Mouse (Mus musculus): ENCODE results near the gene Cdc14b. TPM values are rescaled to one million over a fixed set of nuclear protein-coding genes. Genes with fewer than 3 reads are reported as not detected.

The Cdc14b gene
- polyA plus RNA-seq, 1 experiment from 2014 or later = 29.5 TPM

- 88% methylated on average over 6 of the region's 6 CpGs for WGBS (ENCODE audit: insufficient replicate concordance)
Measured at GRCm38 (mm10) chr13:64208146-64208545, 66.9 kb downstream of the Cdc14b start.

DNA sequence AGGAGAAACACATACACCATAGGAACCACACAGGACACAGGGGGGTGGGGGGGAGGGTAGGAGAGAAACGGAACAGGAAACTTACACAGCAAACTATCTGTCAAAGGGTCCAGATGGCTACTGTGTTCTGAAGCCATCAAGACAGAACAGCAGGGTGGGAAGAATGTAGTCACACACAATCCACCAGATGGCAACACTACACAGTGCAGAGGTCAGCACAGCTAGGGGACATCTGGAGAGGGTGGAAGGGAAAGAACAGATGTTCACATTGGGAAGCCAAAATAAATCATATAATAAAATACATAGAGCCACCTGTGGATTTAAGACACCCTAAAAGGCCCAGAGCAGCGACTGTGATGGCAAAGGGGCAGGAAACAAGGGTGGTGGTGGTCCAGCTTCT is 69.9 kb downstream of the Cdc14b start:
- Histone ChIP-seq H3K4me3 (ENCODE audit: low read depth, low read length) (no peak overlapping the region), H3K9ac (ENCODE audit: low read depth, low read length) (no peak overlapping the region), H3K27me3 (ENCODE audit: control insufficient read depth, insufficient read depth, low read length) (no peaks in the 10 kb centered on the region), H3K4me2 (no peak overlapping the region), H3K27ac (ENCODE audit: low read depth, low read length) (no peak overlapping the region), H3K36me3 (ENCODE audit: control insufficient read depth, insufficient read depth, low read length) (peaks cover 6% of the 10 kb centered on the region; the same call in 1 of the 2 replicates), H3K9me3 (replicated peaks; ENCODE audit: control insufficient read depth, low read length) (no peaks in the 10 kb centered on the region), H3K4me1 (ENCODE audit: control insufficient read depth, insufficient read depth, low read length) (no peaks in the 10 kb centered on the region)
- no peak for ATAC-seq (replicated peaks; ENCODE audit: insufficient number of reproducible peaks, low FRiP score, low TSS enrichment)
- 51% methylated on average over 2 of the region's 2 CpGs for WGBS (ENCODE audit: insufficient replicate concordance)

More at GRCm38 (mm10) chr13:64208146-64208545, 66.9 kb downstream of the Cdc14b start:
- H3K9me3 ChIP-seq (replicated peaks; ENCODE audit: control insufficient read depth, low read length) = no peaks in the 10 kb centered on the region
- no peak overlapping the region for H3K4me3 ChIP-seq (ENCODE audit: low read depth, low read length)
- ATAC-seq (replicated peaks; ENCODE audit: insufficient number of reproducible peaks, low FRiP score, low TSS enrichment) = no peak
- peaks cover 3% of the 10 kb centered on the region; the same call in 1 of the 2 replicates for H3K36me3 ChIP-seq (ENCODE audit: control insufficient read depth, insufficient read depth, low read length)
- H3K4me2 ChIP-seq = no peak overlapping the region
- no peaks in the 10 kb centered on the region for H3K27me3 ChIP-seq (ENCODE audit: control insufficient read depth, insufficient read depth, low read length)
- no peak overlapping the region for H3K27ac ChIP-seq (ENCODE audit: low read depth, low read length)
- H3K9ac ChIP-seq (ENCODE audit: low read depth, low read length) = no peak overlapping the region
- no peaks in the 10 kb centered on the region for H3K4me1 ChIP-seq (ENCODE audit: control insufficient read depth, insufficient read depth, low read length)

GRCm38 (mm10) chr13:64204726-64205125 is 70.4 kb downstream of the Cdc14b start:
- Histone ChIP-seq H3K27me3 (ENCODE audit: control insufficient read depth, insufficient read depth, low read length) (no peaks in the 10 kb centered on the region), H3K4me1 (ENCODE audit: control insufficient read depth, insufficient read depth, low read length) (no peaks in the 10 kb centered on the region), H3K36me3 (ENCODE audit: control insufficient read depth, insufficient read depth, low read length) (peaks cover 7% of the 10 kb centered on the region; the same call in 1 of the 2 replicates), H3K9ac (ENCODE audit: low read depth, low read length) (no peak overlapping the region), H3K4me3 (ENCODE audit: low read depth, low read length) (no peak overlapping the region), H3K9me3 (replicated peaks; ENCODE audit: control insufficient read depth, low read length) (no peaks in the 10 kb centered on the region), H3K27ac (ENCODE audit: low read depth, low read length) (no peak overlapping the region), H3K4me2 (no peak overlapping the region)
- ATAC-seq (replicated peaks; ENCODE audit: insufficient number of reproducible peaks, low FRiP score, low TSS enrichment) = no peak
- 52% methylated on average over 2 of the region's 2 CpGs for WGBS (ENCODE audit: insufficient replicate concordance)

DNA sequence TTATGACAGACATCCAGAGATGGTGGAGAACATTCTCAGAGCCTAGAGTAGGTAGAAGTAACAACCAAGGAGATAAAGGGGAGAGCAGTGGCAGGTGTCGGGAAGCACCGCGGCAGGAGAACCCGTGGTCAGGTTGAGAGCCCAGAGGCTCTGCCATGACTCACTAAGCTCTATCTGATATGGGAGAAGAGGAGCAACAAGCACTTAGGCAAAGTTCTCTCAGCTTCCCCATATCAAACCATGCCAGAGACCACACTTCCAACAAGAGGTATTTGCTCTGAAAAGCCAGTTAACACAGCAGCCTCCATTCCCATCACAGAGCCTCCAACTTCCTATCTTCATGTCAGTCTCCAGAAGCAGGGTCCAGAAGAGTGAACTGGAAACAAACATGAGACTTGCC is 74.2 kb downstream of the Cdc14b start:
- H3K4me3 ChIP-seq (ENCODE audit: low read depth, low read length) = no peak overlapping the region
- H3K9me3 ChIP-seq (replicated peaks; ENCODE audit: control insufficient read depth, low read length) = no peaks in the 10 kb centered on the region
- WGBS (ENCODE audit: insufficient replicate concordance) = 82% methylated on average over 4 of the region's 4 CpGs
- H3K4me1 ChIP-seq (ENCODE audit: control insufficient read depth, insufficient read depth, low read length) = no peaks in the 10 kb centered on the region
- no peak overlapping the region for H3K27ac ChIP-seq (ENCODE audit: low read depth, low read length)
- no peak overlapping the region for H3K9ac ChIP-seq (ENCODE audit: low read depth, low read length)
- H3K27me3 ChIP-seq (ENCODE audit: control insufficient read depth, insufficient read depth, low read length) = no peaks in the 10 kb centered on the region
- H3K4me2 ChIP-seq = no peak overlapping the region
- no peak for ATAC-seq (replicated peaks; ENCODE audit: insufficient number of reproducible peaks, low FRiP score, low TSS enrichment)
- peaks cover 10% of the 10 kb centered on the region; the same call in 1 of the 2 replicates for H3K36me3 ChIP-seq (ENCODE audit: control insufficient read depth, insufficient read depth, low read length)

DNA sequence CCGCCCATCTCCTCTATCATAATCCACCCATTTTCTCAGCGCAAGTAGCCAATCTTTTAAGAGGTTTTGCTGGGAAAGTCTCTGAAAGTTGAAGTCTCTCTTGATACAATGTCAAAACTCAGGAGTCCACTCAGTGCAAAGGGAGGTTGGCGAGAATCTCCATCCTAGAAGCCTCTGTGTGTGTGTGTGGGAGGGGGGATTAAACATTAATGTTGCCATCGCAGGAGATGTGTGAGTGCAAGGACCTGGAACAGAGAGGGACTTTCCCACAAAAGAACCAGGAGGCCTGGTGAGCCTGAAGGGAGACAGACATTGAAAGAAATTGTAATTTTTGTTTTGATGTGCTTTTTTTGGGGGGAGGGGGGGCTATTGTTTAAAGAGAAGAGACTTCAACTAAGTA is 76.8 kb downstream of the Cdc14b start:
- H3K4me3 ChIP-seq (ENCODE audit: low read depth, low read length) = no peak overlapping the region
- 95% methylated on average over 4 of the region's 4 CpGs for WGBS (ENCODE audit: insufficient replicate concordance)
- H3K4me1 ChIP-seq (ENCODE audit: control insufficient read depth, insufficient read depth, low read length) = no peaks in the 10 kb centered on the region
- no peak for ATAC-seq (replicated peaks; ENCODE audit: insufficient number of reproducible peaks, low FRiP score, low TSS enrichment)
- no peak overlapping the region for H3K9ac ChIP-seq (ENCODE audit: low read depth, low read length)
- no peak overlapping the region for H3K4me2 ChIP-seq
- peaks cover 12% of the 10 kb centered on the region; the same call in 1 of the 2 replicates for H3K36me3 ChIP-seq (ENCODE audit: control insufficient read depth, insufficient read depth, low read length)
- H3K9me3 ChIP-seq (replicated peaks; ENCODE audit: control insufficient read depth, low read length) = no peaks in the 10 kb centered on the region
- H3K27me3 ChIP-seq (ENCODE audit: control insufficient read depth, insufficient read depth, low read length) = no peaks in the 10 kb centered on the region
- no peak overlapping the region for H3K27ac ChIP-seq (ENCODE audit: low read depth, low read length)

DNA sequence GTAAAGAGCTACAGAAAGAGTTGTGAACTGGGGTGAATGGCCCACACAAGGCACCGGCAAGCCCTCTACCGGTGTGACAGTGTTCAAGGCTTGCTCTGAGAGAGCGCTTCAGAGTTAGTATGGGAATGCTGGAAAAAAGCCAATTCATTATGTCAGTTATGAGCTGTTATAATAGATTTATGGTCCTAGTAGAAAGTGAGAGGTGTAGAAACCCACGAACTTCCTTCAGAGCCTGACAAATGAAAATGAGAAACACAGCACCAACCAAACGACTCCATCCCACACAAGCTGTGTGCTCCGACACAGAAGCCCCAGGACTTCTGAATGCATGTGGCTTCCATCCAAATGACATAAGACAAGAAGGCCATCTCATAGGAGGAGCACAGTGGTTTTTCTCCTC is 77.2 kb downstream of the Cdc14b start:
- Histone ChIP-seq H3K4me1 (ENCODE audit: control insufficient read depth, insufficient read depth, low read length) (no peaks in the 10 kb centered on the region), H3K27ac (ENCODE audit: low read depth, low read length) (no peak overlapping the region), H3K9ac (ENCODE audit: low read depth, low read length) (no peak overlapping the region), H3K4me2 (no peak overlapping the region), H3K36me3 (ENCODE audit: control insufficient read depth, insufficient read depth, low read length) (peaks cover 12% of the 10 kb centered on the region; the same call in 1 of the 2 replicates), H3K27me3 (ENCODE audit: control insufficient read depth, insufficient read depth, low read length) (no peaks in the 10 kb centered on the region), H3K9me3 (replicated peaks; ENCODE audit: control insufficient read depth, low read length) (no peaks in the 10 kb centered on the region), H3K4me3 (ENCODE audit: low read depth, low read length) (no peak overlapping the region)
- WGBS (ENCODE audit: insufficient replicate concordance) = 89% methylated on average over 6 of the region's 6 CpGs
- no peak for ATAC-seq (replicated peaks; ENCODE audit: insufficient number of reproducible peaks, low FRiP score, low TSS enrichment)

GRCm38 (mm10) chr13:64187065-64187464 is 88.0 kb downstream of the Cdc14b start:
- ATAC-seq (replicated peaks; ENCODE audit: insufficient number of reproducible peaks, low FRiP score, low TSS enrichment) = no peak
- H3K4me1 ChIP-seq (ENCODE audit: control insufficient read depth, insufficient read depth, low read length) = no peaks in the 10 kb centered on the region; the same call in 1 of the 2 replicates
- no peaks in the 10 kb centered on the region for H3K9me3 ChIP-seq (replicated peaks; ENCODE audit: control insufficient read depth, low read length)
- H3K4me3 ChIP-seq (ENCODE audit: low read depth, low read length) = no peak overlapping the region
- H3K4me2 ChIP-seq = no peak overlapping the region
- no peak overlapping the region for H3K27ac ChIP-seq (ENCODE audit: low read depth, low read length)
- peaks cover 3% of the 10 kb centered on the region for H3K36me3 ChIP-seq (ENCODE audit: control insufficient read depth, insufficient read depth, low read length)
- no peak overlapping the region for H3K9ac ChIP-seq (ENCODE audit: low read depth, low read length)
- H3K27me3 ChIP-seq (ENCODE audit: control insufficient read depth, insufficient read depth, low read length) = no peaks in the 10 kb centered on the region

DNA sequence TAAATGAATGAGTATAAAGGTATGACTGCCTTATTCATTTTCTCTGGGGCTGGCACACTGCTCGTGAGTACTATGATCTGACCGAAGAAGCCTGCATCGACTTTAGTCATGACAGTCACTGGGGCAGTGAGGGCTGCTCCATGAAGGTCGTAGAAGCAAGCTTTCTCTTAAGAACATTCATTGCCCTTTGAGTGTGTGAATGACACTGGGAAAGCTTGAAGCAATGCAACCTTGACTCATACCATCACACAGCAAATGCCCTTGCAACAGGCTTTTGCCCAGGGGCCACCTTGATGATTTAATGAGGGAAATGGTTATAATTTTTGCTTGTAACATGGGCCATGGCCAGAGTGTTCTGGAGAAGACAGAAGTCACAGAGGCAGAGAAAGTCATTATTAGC is 88.6 kb downstream of the Cdc14b start:
- no peak overlapping the region for H3K9ac ChIP-seq (ENCODE audit: low read depth, low read length)
- peaks cover 3% of the 10 kb centered on the region for H3K36me3 ChIP-seq (ENCODE audit: control insufficient read depth, insufficient read depth, low read length)
- no peak overlapping the region for H3K4me3 ChIP-seq (ENCODE audit: low read depth, low read length)
- no peak overlapping the region for H3K4me2 ChIP-seq
- ATAC-seq (replicated peaks; ENCODE audit: insufficient number of reproducible peaks, low FRiP score, low TSS enrichment) = no peak
- WGBS (ENCODE audit: insufficient replicate concordance) = 85% methylated on average over 4 of the region's 4 CpGs
- H3K27me3 ChIP-seq (ENCODE audit: control insufficient read depth, insufficient read depth, low read length) = no peaks in the 10 kb centered on the region
- H3K4me1 ChIP-seq (ENCODE audit: control insufficient read depth, insufficient read depth, low read length) = no peaks in the 10 kb centered on the region; the same call in 1 of the 2 replicates
- H3K27ac ChIP-seq (ENCODE audit: low read depth, low read length) = no peak overlapping the region
- H3K9me3 ChIP-seq (replicated peaks; ENCODE audit: control insufficient read depth, low read length) = no peaks in the 10 kb centered on the region

DNA sequence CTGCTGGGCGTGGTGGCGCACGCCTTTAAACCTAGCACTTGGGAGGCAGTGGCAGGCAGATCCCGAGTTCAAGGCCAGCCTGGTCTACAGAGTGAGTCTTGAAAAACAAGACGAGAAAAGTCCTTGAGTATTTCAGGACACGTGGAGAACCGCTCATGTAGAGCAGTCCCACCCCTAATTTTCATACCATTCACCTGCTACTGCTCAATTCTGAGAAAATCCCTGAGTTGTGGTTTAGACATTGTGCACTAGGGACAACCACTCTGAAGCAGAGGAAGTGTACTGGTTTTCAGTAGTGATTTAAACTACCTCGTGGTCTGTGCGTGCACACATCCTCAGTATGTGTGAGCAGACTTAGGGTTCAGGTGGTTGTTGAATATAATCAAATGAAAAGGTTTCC is 89.5 kb downstream of the Cdc14b start:
- 89% methylated on average over 9 of the region's 9 CpGs for WGBS (ENCODE audit: insufficient replicate concordance)
- H3K27me3 ChIP-seq (ENCODE audit: control insufficient read depth, insufficient read depth, low read length) = no peaks in the 10 kb centered on the region
- H3K9ac ChIP-seq (ENCODE audit: low read depth, low read length) = no peak overlapping the region
- no peak overlapping the region for H3K4me2 ChIP-seq
- no peaks in the 10 kb centered on the region; the same call in 1 of the 2 replicates for H3K9me3 ChIP-seq (replicated peaks; ENCODE audit: control insufficient read depth, low read length)
- no peak overlapping the region for H3K4me3 ChIP-seq (ENCODE audit: low read depth, low read length)
- H3K36me3 ChIP-seq (ENCODE audit: control insufficient read depth, insufficient read depth, low read length) = peaks cover 3% of the 10 kb centered on the region
- no peak overlapping the region for H3K27ac ChIP-seq (ENCODE audit: low read depth, low read length)
- H3K4me1 ChIP-seq (ENCODE audit: control insufficient read depth, insufficient read depth, low read length) = no peaks in the 10 kb centered on the region; the same call in 1 of the 2 replicates
- ATAC-seq (replicated peaks; ENCODE audit: insufficient number of reproducible peaks, low FRiP score, low TSS enrichment) = no peak
